Mouse (Mus musculus) limb, embryonic 15.5 days (tissue): Measurements from ENCODE around the gene Nup85. TPM values are rescaled to one million over a fixed set of nuclear protein-coding genes. Genes with fewer than 3 reads are reported as not detected.

Source experiments
- ATAC-seq: fragments of 200-750 bp; cut with Nextera tagmentation; 2 replicates; pipeline ENCODE4 v1.8.0; 2017; ENCODE audit warnings: low read depth, moderate TSS enrichment; ENCODE audit not compliant: insufficient number of reproducible peaks, low FRiP score, low TSS enrichment
- H3K27ac ChIP-seq: fragments of 300-500 bp; sonication (generic); 2 replicates; pipeline ENCODE4 v1.5.1; 2015; ENCODE audit warnings: moderate library complexity, mild to moderate bottlenecking, inconsistent platforms
- H3K27me3 ChIP-seq: fragments of 300-500 bp; sonication (generic); 2 replicates; pipeline ENCODE4 v1.6.1; 2015; ENCODE audit warnings: inconsistent platforms
- H3K36me3 ChIP-seq: fragments of 300-500 bp; sonication (generic); 2 replicates; pipeline ENCODE4 v1.6.1; 2015; ENCODE audit warnings: inconsistent platforms
- H3K4me1 ChIP-seq: fragments of 300-500 bp; sonication (generic); 2 replicates; pipeline ENCODE4 v1.6.1; 2015; ENCODE audit warnings: inconsistent platforms
- H3K4me2 ChIP-seq: fragments of 300-500 bp; sonication (generic); 2 replicates; pipeline ENCODE4 v1.6.1; 2015; ENCODE audit warnings: mild to moderate bottlenecking, inconsistent platforms
- H3K4me3 ChIP-seq: fragments of 300-500 bp; sonication (generic); 2 replicates; pipeline ENCODE4 v1.5.1; 2015; ENCODE audit warnings: mild to moderate bottlenecking, inconsistent platforms
- H3K9ac ChIP-seq: fragments of 300-500 bp; sonication (generic); 2 replicates; pipeline ENCODE4 v1.6.1; 2015; ENCODE audit warnings: inconsistent platforms
- H3K9me3 ChIP-seq: fragments of 300-500 bp; sonication (generic); 2 replicates; pipeline ENCODE4 v1.6.1; 2016; ENCODE audit warnings: inconsistent platforms
- WGBS: fragments of 180-500 bp; shearing (Covaris S2); methylation state at CpG from one replicate; pipeline ENCODE4 v1.1.7; 2015; 5-methylcytosine and 5-hydroxymethylcytosine counted together
- polyA plus RNA-seq: library from polyadenylated mRNA; unstranded; fragments of >200 nt; fragmentation: Nextera tagmentation; extraction: Ambion mirVana; gene quantifications from 2 replicates; pipeline ENCODE4 v1.2.1, GENCODE M21; 2015

Gene Nup85
- polyA plus RNA-seq, 1 experiment from 2014 or later, result 146 TPM

DNA sequence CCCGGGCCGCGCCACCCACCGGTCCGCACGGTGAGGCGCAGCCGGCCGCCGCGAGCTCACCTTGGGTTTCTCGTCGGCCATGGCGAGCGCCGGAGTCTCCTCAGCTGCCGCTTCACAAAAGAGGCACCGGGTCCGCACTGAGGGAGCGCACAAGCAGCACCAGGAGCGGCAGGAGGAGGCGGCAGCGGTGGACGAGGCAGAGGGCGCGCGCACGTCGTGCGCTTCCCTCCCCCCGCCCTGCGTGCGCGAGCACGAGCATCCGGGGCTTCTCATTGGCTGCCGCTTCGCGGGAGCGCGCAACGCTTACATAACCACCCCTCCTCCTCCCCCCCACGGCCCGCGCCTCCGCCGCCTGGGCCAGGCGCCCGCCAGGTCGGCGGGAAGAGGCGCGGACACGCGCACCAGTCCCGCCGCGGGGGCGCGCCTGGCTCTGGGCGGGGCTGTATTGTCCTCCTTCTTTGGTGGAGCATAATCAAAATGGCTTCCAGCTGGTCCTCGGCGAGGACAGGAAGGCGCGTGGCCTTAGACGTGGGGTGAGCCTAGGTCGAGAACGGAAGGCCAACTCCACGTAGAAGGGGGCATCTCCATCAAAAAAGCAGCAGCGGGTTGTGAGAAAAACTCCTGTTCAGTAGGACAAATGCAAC is 28.1 kb upstream of the Nup85 start, which contains the start of gene Sumo2:
Gene Sumo2 (minus strand): TSS at position 239 of the 644 bp plus-strand sequence.
- no peaks in the 10 kb centered on the region for H3K27me3 ChIP-seq
- H3K4me2 ChIP-seq, result peak within 1 kb of the TSS; percentile 55
- H3K9me3 ChIP-seq, result no peaks in the 10 kb centered on the region
- ATAC-seq, result peak; percentile 85
- H3K9ac ChIP-seq, result peak within 1 kb of the TSS; percentile 97
- peak within 1 kb of the TSS; percentile 100 for H3K27ac ChIP-seq
- H3K36me3 ChIP-seq, result peaks cover 28% of the 10 kb centered on the region
- H3K4me3 ChIP-seq, result peak within 1 kb of the TSS; percentile 61
- peaks cover 12% of the 10 kb centered on the region for H3K4me1 ChIP-seq
- 2% methylated on average over 55 of the region's 70 CpGs for WGBS

DNA sequence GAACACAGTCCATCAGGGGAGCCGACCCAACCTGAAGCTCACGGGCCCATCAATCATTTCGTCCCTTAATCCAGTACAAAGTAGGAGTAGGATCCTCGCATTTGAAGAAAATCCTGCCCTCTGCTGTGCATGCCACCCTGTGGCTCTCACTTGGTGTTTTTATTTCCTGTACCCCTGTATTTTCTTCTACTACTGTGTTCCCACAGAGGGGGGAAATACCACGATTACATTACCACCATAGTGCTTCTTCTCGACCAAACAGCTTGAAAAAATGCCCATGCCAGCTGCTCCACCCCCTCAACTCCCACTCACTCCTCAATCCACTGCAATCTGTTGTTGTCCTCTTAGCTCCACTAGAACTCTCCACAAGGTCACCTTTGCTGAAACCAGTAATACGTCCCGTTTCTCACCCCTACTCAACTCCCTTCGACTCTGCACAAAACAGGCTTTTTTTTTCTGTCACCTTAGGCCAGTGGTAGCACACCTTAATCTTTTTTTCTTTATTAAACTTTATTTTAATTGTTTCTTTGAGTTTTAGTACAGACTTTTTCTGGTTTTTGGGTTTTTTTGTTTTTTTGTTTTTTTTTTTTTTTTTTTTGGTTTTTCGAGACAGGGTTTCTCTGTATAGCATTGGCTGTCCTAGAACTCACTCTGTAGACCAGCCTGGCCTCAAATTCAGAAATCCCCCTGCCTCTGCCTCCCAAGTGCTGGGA is 27.2 kb upstream of the Nup85 start:
- 87% methylated on average over 10 of the region's 10 CpGs for whole genome bisulfite sequencing
- Histone ChIP-seq H3K4me1 (peaks cover 12% of the 10 kb centered on the region), H3K9me3 (no peaks in the 10 kb centered on the region), H3K27me3 (no peaks in the 10 kb centered on the region), H3K36me3 (peaks cover 21% of the 10 kb centered on the region), H3K4me3 (peak overlapping the region; percentile 61; the same call in 1 of the 2 replicates), H3K4me2 (peak overlapping the region; percentile 55), H3K27ac (peak overlapping the region; percentile 100), H3K9ac (no peak overlapping the region)
- ATAC-seq, result no peak

DNA sequence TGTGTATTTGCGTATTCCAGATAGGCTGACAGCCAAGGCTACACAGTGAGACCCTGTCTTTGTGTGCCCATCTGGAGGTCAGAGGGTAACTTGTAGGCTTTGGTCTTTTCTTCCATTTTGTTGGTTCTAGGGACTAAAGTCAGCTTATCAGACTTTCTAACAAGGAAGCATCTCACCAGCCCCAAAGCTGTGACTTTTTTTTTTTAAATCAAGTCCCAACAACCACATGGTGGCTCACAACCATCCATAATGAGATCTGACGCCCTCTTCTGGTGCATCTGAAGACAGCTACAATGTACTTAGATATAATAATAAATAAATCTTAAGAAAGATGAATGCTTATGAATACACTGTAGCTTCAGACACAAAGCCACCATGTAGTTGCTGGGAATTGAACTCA is 26.2 kb upstream of the Nup85 start:
- Histone ChIP-seq H3K36me3 (peaks cover 10% of the 10 kb centered on the region), H3K9me3 (no peaks in the 10 kb centered on the region), H3K27me3 (no peaks in the 10 kb centered on the region), H3K9ac (no peak overlapping the region), H3K4me2 (no peak overlapping the region), H3K4me3 (no peak overlapping the region), H3K27ac (no peak overlapping the region), H3K4me1 (peaks cover 12% of the 10 kb centered on the region)
- WGBS, result 65% methylated on average over 2 of the region's 2 CpGs
- no peak for ATAC-seq

DNA sequence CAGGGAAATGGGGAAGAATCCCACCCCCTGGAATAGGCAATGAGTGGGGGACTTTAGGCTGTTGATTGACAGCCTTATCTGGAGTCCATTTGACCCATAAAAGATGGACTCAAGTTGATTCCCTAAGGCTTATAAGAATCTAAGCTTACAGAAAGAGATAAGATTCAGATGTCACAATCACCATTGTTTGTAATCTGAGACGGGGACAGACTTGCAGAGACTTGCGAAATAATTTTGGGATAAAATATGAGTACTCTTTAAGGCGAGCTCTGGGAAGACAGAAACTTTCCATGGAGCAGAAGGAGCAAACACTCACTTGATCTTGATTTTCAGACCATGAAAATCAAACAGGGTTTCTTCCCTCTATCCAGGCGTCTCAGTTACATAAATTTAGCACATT is 20.7 kb upstream of the Nup85 start:
- H3K4me3 ChIP-seq, result no peak overlapping the region
- peaks cover 4% of the 10 kb centered on the region; the same call in 1 of the 2 replicates for H3K27me3 ChIP-seq
- H3K4me2 ChIP-seq, result no peak overlapping the region
- H3K27ac ChIP-seq, result no peak overlapping the region
- H3K4me1 ChIP-seq, result no peaks in the 10 kb centered on the region
- no peaks in the 10 kb centered on the region for H3K36me3 ChIP-seq
- H3K9ac ChIP-seq, result no peak overlapping the region
- ATAC-seq, result no peak
- H3K9me3 ChIP-seq, result no peaks in the 10 kb centered on the region
- WGBS, result 62% methylated on average over 4 of the region's 4 CpGs

DNA sequence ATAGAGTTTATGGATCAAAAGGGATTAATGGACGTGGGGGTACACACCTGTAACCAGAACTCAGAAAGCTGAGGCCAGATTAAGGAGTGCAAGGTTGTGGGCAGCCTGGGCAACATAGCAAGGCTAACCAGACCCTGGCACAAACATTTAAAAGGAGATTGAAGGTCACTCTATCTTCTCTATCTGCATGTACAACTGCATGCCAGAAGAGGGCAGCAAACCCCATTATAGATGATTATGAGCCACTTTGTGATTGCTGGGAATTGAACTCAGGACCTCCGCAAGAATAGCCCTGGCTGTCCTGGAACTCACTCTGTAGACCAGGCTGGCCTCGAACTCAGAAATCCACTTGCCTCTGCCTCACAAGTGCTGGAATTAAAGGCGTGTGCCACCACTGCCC is 11.5 kb upstream of the Nup85 start:
- no peak overlapping the region for H3K9ac ChIP-seq
- 56% methylated on average over 4 of the region's 4 CpGs for WGBS
- no peaks in the 10 kb centered on the region for H3K27me3 ChIP-seq
- H3K4me2 ChIP-seq, result no peak overlapping the region
- no peak for ATAC-seq
- H3K4me1 ChIP-seq, result no peaks in the 10 kb centered on the region
- H3K36me3 ChIP-seq, result no peaks in the 10 kb centered on the region
- no peaks in the 10 kb centered on the region for H3K9me3 ChIP-seq
- no peak overlapping the region for H3K4me3 ChIP-seq
- no peak overlapping the region for H3K27ac ChIP-seq

DNA sequence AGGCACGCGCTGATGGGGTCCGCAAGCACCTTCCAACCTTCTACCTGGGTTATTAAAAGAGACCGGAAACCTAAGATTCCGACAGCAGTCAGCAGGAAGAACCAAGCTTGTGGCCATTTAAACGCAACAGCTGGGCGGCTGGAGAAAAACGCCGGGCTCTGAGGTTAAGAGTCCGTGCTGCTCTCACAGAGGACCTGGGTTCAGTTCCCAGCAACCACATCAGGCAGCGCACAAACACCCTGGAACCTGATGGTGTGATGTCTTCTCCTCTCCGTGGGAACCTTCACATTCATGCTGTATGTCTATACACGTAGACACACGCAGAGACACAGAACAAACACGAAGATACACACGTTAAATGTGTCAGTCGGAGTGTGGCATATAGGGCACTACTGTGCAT is 8.5 kb upstream of the Nup85 start:
- H3K4me3 ChIP-seq, result no peak overlapping the region
- 76% methylated on average over 17 of the region's 17 CpGs for WGBS
- no peaks in the 10 kb centered on the region for H3K27me3 ChIP-seq
- H3K4me1 ChIP-seq, result no peaks in the 10 kb centered on the region
- H3K9ac ChIP-seq, result no peak overlapping the region
- no peaks in the 10 kb centered on the region for H3K36me3 ChIP-seq
- no peak for ATAC-seq
- no peak overlapping the region for H3K4me2 ChIP-seq
- H3K9me3 ChIP-seq, result no peaks in the 10 kb centered on the region
- no peak overlapping the region for H3K27ac ChIP-seq

DNA sequence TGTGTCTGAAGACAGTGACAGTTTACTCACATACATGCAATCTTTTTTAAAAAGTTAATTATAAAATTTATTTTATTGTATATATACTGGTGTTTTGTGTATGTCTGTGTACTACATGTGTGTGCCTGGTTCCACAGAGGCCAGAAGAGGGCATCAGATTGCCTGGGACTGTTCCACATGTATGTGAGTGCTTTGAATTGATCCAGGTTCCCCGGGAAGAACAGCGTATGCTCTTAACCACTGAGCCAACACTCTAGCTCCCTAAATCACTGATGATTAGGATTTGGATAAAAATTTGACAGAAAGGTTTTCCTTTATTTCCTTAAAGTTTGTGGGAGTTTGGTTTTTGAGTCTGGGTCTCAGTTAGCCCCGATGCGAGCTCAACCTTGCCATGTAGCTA is 828 bp upstream of the Nup85 start:
- Histone ChIP-seq H3K27me3 (no peaks in the 10 kb centered on the region), H3K9ac (no peak overlapping the region), H3K9me3 (no peaks in the 10 kb centered on the region), H3K4me2 (peak overlapping the region; percentile 67), H3K27ac (peak overlapping the region; percentile 71), H3K36me3 (peaks cover 27% of the 10 kb centered on the region), H3K4me1 (peaks cover 14% of the 10 kb centered on the region), H3K4me3 (peak overlapping the region; percentile 74)
- 41% methylated on average over 4 of the region's 4 CpGs for WGBS
- ATAC-seq, result no peak; the same call in 1 of the 2 replicates

DNA sequence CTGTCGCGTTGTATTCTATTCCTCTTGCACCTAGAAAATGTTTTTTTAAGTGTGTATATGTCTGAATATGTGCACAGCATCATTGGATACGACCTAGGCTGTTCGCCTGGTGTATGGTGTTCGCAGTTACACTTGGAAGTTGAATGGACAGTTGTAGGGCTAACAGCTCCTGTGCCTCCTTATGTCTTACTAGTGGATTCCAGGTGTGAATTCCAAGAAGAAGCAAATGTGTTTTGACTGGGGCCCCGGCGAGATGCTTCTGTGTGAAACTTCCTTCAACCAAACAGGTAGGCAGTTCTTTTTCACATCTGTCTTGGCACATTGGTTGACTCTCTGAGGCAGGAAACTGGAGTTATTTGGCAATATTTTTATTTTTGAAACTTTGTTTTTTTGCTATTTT is 727 bp downstream of the Nup85 start:
- Histone ChIP-seq H3K27me3 (no peaks in the 10 kb centered on the region), H3K27ac (no peak overlapping the region), H3K4me2 (peak overlapping the region; percentile 67), H3K4me3 (peak overlapping the region; percentile 74), H3K4me1 (peaks cover 14% of the 10 kb centered on the region), H3K9me3 (no peaks in the 10 kb centered on the region), H3K9ac (peak overlapping the region; percentile 62), H3K36me3 (peaks cover 42% of the 10 kb centered on the region)
- WGBS, result 15% methylated on average over 7 of the region's 7 CpGs
- ATAC-seq, result no peak

DNA sequence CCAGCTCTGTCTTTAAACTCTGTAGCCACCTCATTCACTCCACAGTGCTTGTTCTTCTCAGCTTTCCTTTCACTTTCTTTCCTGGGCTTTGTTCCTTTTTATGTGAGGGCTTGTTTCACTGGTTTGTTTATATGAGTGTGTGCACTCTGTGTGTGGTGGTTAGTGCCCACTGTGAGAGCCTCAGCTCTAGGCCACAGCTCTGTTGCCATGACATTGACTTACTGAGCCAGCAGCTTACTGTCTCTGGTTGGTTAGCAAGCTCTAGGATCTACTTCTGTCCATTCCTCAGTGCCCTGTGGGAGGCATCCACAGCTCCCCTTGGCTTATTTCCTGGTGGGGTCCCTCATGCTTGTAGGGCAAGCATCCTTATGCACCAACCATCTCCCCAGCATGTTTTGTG is 14.8 kb downstream of the Nup85 start:
- Histone ChIP-seq H3K36me3 (peaks cover 68% of the 10 kb centered on the region), H3K4me3 (no peak overlapping the region), H3K27ac (no peak overlapping the region), H3K9me3 (no peaks in the 10 kb centered on the region), H3K4me2 (no peak overlapping the region), H3K4me1 (no peaks in the 10 kb centered on the region), H3K9ac (no peak overlapping the region), H3K27me3 (no peaks in the 10 kb centered on the region)
- ATAC-seq, result no peak

DNA sequence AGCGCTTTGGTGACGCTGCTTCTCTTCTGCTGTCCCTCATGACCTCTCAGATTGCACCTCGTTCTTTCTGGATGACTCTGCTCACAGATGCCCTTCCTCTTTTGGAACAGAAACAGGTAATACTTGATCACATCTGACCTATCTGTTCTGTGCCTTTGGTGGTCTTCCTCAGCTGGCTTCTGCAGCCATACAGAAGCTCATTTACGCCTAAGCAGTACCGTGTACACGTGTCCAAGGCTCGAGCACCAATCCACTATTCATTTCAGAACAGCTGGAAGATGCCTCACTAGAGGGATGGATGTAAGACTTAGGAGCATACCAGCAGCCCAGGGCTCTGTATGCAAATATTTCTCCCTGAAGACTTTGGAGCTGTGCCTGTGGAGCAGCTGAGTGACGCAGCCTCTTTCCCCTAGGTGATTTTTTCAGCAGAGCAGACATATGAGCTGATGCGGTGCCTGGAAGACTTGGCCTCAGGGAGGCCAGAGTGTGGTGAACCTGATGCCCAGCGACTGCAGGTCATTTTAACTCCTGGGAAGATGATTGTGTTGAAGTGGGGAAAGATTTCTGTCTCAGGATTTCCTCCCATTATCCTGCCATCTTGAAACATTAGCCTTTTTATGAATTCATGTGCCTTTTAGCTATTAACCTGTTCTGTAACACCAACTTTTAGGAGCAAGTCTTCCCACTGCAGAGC is 18.8 kb downstream of the Nup85 start:
- Histone ChIP-seq H3K4me2 (no peak overlapping the region), H3K4me1 (no peaks in the 10 kb centered on the region), H3K4me3 (no peak overlapping the region), H3K36me3 (peaks cover 96% of the 10 kb centered on the region), H3K27ac (no peak overlapping the region), H3K27me3 (no peaks in the 10 kb centered on the region), H3K9ac (no peak overlapping the region), H3K9me3 (no peaks in the 10 kb centered on the region)
- ATAC-seq, result no peak
- WGBS, result 80% methylated on average over 10 of the region's 10 CpGs

DNA sequence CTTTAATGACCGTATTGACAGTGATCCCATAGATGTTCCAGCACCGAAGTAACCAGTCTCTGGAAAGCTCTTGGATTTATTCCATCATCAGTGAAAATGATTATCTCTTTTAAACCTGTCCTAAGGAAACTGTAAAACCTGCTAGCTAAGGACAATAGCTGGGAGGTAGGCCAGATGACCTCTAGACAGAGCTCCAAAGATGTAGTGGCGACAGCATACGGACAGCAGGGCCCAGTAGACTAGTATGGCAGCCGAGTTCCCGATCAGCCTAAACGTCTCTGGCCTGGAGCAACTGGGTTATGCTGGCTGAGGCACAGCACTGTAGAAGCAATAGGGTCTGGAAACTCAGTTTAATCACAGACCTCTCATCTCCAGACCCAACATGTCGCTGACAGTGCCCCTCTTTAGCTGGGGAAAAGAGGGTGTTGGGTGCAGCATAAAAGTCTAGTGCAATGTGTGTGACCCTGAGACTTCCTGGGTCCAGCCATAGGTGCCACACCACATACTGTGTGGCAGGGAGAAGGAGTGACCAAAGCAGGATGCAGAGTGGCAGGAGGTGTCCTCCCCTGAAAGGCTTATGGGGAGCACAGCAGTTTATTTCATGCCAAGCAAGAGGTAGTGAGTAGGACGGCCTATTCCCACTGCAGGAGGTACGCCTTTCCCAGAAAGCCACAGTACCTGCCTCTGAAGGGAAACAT is 20.3 kb downstream of the Nup85 start:
- ATAC-seq, result no peak
- 85% methylated on average over 10 of the region's 10 CpGs for WGBS
- no peak overlapping the region for H3K9ac ChIP-seq

More for the DNA sequence above, 20.3 kb downstream of the Nup85 start:
- H3K27ac ChIP-seq, result no peak overlapping the region; the same call in 1 of the 2 replicates
- H3K9me3 ChIP-seq, result no peaks in the 10 kb centered on the region
- H3K27me3 ChIP-seq, result no peaks in the 10 kb centered on the region
- peaks cover 92% of the 10 kb centered on the region for H3K36me3 ChIP-seq
- no peak overlapping the region for H3K4me2 ChIP-seq
- H3K4me3 ChIP-seq, result no peak overlapping the region
- H3K4me1 ChIP-seq, result no peaks in the 10 kb centered on the region
